Mouse (Mus musculus) pancreas, adult 10 weeks (tissue): ENCODE results near the gene Inka1. TPM values are rescaled to one million over a fixed set of nuclear protein-coding genes. Genes with fewer than 3 reads are reported as not detected.

Experiments used
- polyA plus RNA-seq: library from polyadenylated mRNA; stranded (reverse); fragments of 350-450 nt; fragmentation: Illumina TruSeq; extraction: RNeasy Lipid Tissue Mini Kit (QIAGEN cat#74804); gene quantifications from one replicate; pipeline ENCODE4 v1.2.3, GENCODE M21; 2015; ENCODE audit warnings: low read depth, low replicate concordance; ENCODE audit not compliant: insufficient read depth

Inka1 gene
- polyA plus RNA-seq: 3.5 TPM

GRCm38 (mm10) chr9:107985131-107986119, at the start of gene Inka1:
Gene Inka1, minus strand, starts transcription at chr9:107985879.

GRCm38 (mm10) chr9:108001922-108002770, 16.5 kb upstream of the Inka1 start, which contains the start of gene Ip6k1:
Gene Ip6k1, plus strand, starts transcription at chr9:108002501.

GRCm38 (mm10) chr9:107996049-107996448, 10.4 kb upstream of the Inka1 start, which contains the start of gene Gm20662:
Gene Gm20662, plus strand, starts transcription at chr9:107996349.

GRCm38 (mm10) chr9:107992197-107992596, 6.5 kb upstream of the Inka1 start, which contains the start of gene Cdhr4:
Gene Cdhr4, plus strand, starts transcription at chr9:107992497.

GRCm38 (mm10) chr9:107982681-107983346, 2.9 kb downstream of the Inka1 start, which contains the start of gene Gm20661:
Gene Gm20661, plus strand, starts transcription at chr9:107983058.

DNA sequence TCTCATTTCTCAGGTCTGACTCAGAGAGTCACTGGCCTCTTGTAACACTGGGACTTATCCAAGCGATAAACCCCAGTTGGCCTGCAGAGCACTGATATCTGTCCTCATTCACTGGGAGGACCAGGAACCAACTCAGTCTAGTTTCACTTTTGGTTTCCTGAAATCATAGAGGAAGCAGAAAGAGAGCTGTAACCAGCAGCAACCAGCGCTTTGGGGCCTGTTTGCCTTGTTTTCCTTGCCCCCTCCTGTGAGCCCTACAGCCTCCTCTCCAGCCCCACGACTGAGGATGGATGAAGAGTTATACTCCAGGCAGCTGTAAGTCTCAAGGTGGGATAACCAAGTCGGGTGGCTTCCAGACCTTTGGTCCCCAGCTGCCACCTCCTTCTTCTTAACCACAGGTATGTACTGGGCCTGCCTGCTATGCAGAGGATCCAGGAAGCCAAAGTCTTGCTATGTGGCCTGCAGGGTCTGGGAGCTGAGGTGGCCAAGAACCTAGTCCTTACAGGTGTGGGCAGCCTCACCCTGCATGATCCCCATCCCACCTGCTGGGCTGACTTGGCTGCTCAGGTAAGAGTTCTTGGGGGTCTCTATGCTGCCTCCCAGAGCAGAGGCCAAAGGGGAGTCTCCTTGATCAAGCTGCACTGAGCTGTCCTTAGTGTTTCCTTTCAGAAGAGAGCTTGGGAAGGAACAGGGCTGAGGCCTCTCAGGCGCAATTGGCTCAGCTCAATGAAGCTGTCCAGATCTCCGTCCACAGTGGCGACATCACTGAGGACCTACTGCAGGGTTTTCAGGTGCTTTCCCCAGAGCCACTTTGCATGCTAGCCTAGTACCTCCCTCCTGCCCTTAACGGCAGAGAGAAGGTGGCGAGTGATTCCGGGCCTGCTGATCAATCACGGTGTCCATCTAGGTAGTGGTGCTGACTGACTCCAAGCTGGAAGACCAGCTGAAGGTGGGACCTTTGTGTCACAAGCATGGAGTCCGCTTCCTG, 10.0 kb downstream of the Inka1 start, which contains the start of gene Uba7:
Gene Uba7, plus strand, starts transcription at position 107 of the 988 bp plus-strand sequence.

GRCm38 (mm10) chr9:107949922-107950235, 35.8 kb downstream of the Inka1 start, which contains the start of gene Traip:
Gene Traip, plus strand, starts transcription at chr9:107950136.

GRCm38 (mm10) chr9:107935374-107935773, 50.3 kb downstream of the Inka1 start, which contains the start of gene Camkv:
Gene Camkv, plus strand, starts transcription at chr9:107935674.

Other genes with a start within 250 kb of the Inka1 start
- gene Rbm5, start 214.9 kb downstream of the Inka1 start, polyA plus RNA-seq: 36.6 TPM
- gene Rbm6, start 112.6 kb downstream of the Inka1 start, polyA plus RNA-seq: 27.2 TPM
- gene Mon1a, start 97.7 kb downstream of the Inka1 start, polyA plus RNA-seq: 9.7 TPM
- 3.4 TPM for gene Mst1r, start 79.0 kb downstream of the Inka1 start, polyA plus RNA-seq
- gene Actl11, start 57.4 kb downstream of the Inka1 start, polyA plus RNA-seq: not detected
- not detected for gene Camkv, start 50.2 kb downstream of the Inka1 start, polyA plus RNA-seq
- not detected for gene Traip, start 35.7 kb downstream of the Inka1 start, polyA plus RNA-seq
- gene Uba7, start 10.4 kb downstream of the Inka1 start, polyA plus RNA-seq: 17.0 TPM
- not detected for gene Gm20661, start 2.8 kb downstream of the Inka1 start, polyA plus RNA-seq
- not detected for gene Cdhr4, start 6.6 kb upstream of the Inka1 start, polyA plus RNA-seq
- not detected for gene Gm20662, start 10.5 kb upstream of the Inka1 start, polyA plus RNA-seq
- 29.1 TPM for gene Ip6k1, start 16.6 kb upstream of the Inka1 start, polyA plus RNA-seq
- 11.7 TPM for gene Gmppb, start 63.4 kb upstream of the Inka1 start, polyA plus RNA-seq
- gene Amigo3, start 67.3 kb upstream of the Inka1 start, polyA plus RNA-seq: 1.6 TPM
- not detected for gene Mst1, start 94.6 kb upstream of the Inka1 start, polyA plus RNA-seq
- 23.7 TPM for gene Rnf123, start 97.5 kb upstream of the Inka1 start, polyA plus RNA-seq
- gene Apeh, start 108.7 kb upstream of the Inka1 start, polyA plus RNA-seq: 40.1 TPM
- gene Bsn, start 204.5 kb upstream of the Inka1 start, polyA plus RNA-seq: 0.48 TPM